Mouse (Mus musculus) erythroblast, embryonic 14.5 days (primary cell): Measurements from ENCODE around the gene Ccdc171. TPM values are rescaled to one million over a fixed set of nuclear protein-coding genes. Genes with fewer than 3 reads are reported as not detected.
"Not testable (repeated sequence)": the region's sequence is repeated elsewhere in the genome, so short reads cannot be mapped to it uniquely, and the experiment has no call there.

ENCODE experiments used
- H3K27me3 ChIP-seq: 2 replicates; pipeline ENCODE4 v1.6.1; 2012; ENCODE audit warnings: inconsistent platforms; ENCODE audit not compliant: control insufficient read depth
- H3K36me3 ChIP-seq: 2 replicates; pipeline ENCODE4 v1.6.1; 2012; ENCODE audit warnings: mild to moderate bottlenecking, inconsistent platforms; ENCODE audit not compliant: control insufficient read depth
- H3K4me1 ChIP-seq: 2 replicates; pipeline ENCODE4 v1.6.1; 2012; ENCODE audit warnings: inconsistent platforms; ENCODE audit not compliant: control insufficient read depth
- H3K4me3 ChIP-seq: replicated peaks from 2 replicates; pipeline ENCODE3; 2012; ENCODE audit warnings: moderate library complexity, mild to moderate bottlenecking, inconsistent platforms
- H3K9me3 ChIP-seq: 2 replicates; pipeline ENCODE4 v1.6.1; 2012; ENCODE audit warnings: low read length, inconsistent platforms, mixed read lengths; ENCODE audit not compliant: control insufficient read depth
- GATA1 ChIP-seq: IDR thresholded peaks from 2 replicates; pipeline ENCODE4 v1.6.1; 2012; ENCODE audit warnings: low read length, inconsistent platforms, mixed read lengths
- TAL1 ChIP-seq: IDR thresholded peaks from 3 replicates; pipeline ENCODE4 v1.6.1; 2012; ENCODE audit warnings: low read length, inconsistent platforms, mixed read lengths
- polyA plus RNA-seq: library from polyadenylated mRNA; stranded (reverse); fragments of >175 nt; gene quantifications from 2 replicates; pipeline ENCODE4 v1.2.3, GENCODE M21; 2012

Gene Ccdc171
- polyA plus RNA-seq: not detected in 2 replicates

GRCm38 (mm10) chr4:83524843-83525689 is at the start of gene Ccdc171:
Ccdc171 (plus strand) TSS chr4:83525545.
- TF ChIP-seq TAL1: no peak
- TF ChIP-seq GATA1: no peak
- no peaks in the 10 kb centered on the region for H3K9me3 ChIP-seq
- H3K4me1 ChIP-seq: peaks cover 37% of the 10 kb centered on the region

GRCm38 (mm10) chr4:83485250-83485649 is 40.1 kb upstream of the Ccdc171 start:
- Histone ChIP-seq H3K27me3 (no peaks in the 10 kb centered on the region), H3K36me3 (peaks cover 44% of the 10 kb centered on the region), H3K4me1 (peaks cover 25% of the 10 kb centered on the region), H3K4me3 (peak overlapping the region; percentile 91), H3K9me3 (no peaks in the 10 kb centered on the region)
- TF ChIP-seq TAL1 (no peak), GATA1 (no peak)

More at GRCm38 (mm10) chr4:83524843-83525689, at the start of gene Ccdc171:
- Histone ChIP-seq H3K27me3 (no peaks in the 10 kb centered on the region), H3K4me3 (peak within 1 kb of the TSS; percentile 77), H3K36me3 (no peaks in the 10 kb centered on the region)

- Histone ChIP-seq H3K9me3 (no peaks in the 10 kb centered on the region), H3K4me3 (peak overlapping the region; percentile 91), H3K27me3 (no peaks in the 10 kb centered on the region), H3K36me3 (peaks cover 39% of the 10 kb centered on the region), H3K4me1 (peaks cover 25% of the 10 kb centered on the region)
- TF ChIP-seq TAL1 (no peak), GATA1 (no peak)
Observed at GRCm38 (mm10) chr4:83485735-83486116, 39.6 kb upstream of the Ccdc171 start.

GRCm38 (mm10) chr4:83486117-83486901 is 39.0 kb upstream of the Ccdc171 start, which contains the start of gene Psip1:
Psip1 (minus strand) TSS chr4:83486459.
- Histone ChIP-seq H3K9me3 (no peaks in the 10 kb centered on the region), H3K27me3 (no peaks in the 10 kb centered on the region), H3K4me3 (peak within 1 kb of the TSS; percentile 91), H3K36me3 (peaks cover 33% of the 10 kb centered on the region), H3K4me1 (peaks cover 25% of the 10 kb centered on the region)
- TF ChIP-seq GATA1: no peak
- no peak for TF ChIP-seq TAL1

- Histone ChIP-seq H3K4me1 (peaks cover 21% of the 10 kb centered on the region), H3K36me3 (peaks cover 6% of the 10 kb centered on the region), H3K27me3 (no peaks in the 10 kb centered on the region), H3K9me3 (no peaks in the 10 kb centered on the region), H3K4me3 (no peak overlapping the region)
- TF ChIP-seq GATA1: no peak
- TF ChIP-seq TAL1: no peak
Observed at GRCm38 (mm10) chr4:83489121-83489520, 36.2 kb upstream of the Ccdc171 start.

GRCm38 (mm10) chr4:83493112-83493511 is 32.2 kb upstream of the Ccdc171 start:
- Histone ChIP-seq H3K27me3 (no peaks in the 10 kb centered on the region), H3K4me3 (no peak overlapping the region), H3K4me1 (no peaks in the 10 kb centered on the region), H3K9me3 (no peaks in the 10 kb centered on the region), H3K36me3 (no peaks in the 10 kb centered on the region)
- no peak for TF ChIP-seq TAL1

- H3K4me3 ChIP-seq, H3K27me3 ChIP-seq, H3K36me3 ChIP-seq, H3K9me3 ChIP-seq, H3K4me1 ChIP-seq: not testable (repeated sequence)
Observed at GRCm38 (mm10) chr4:83497013-83497412, 28.3 kb upstream of the Ccdc171 start.

- TF ChIP-seq TAL1: no peak
- no peak overlapping the region for H3K4me3 ChIP-seq
- H3K9me3 ChIP-seq: no peaks in the 10 kb centered on the region
- peaks cover 8% of the 10 kb centered on the region for H3K27me3 ChIP-seq
- no peaks in the 10 kb centered on the region for H3K36me3 ChIP-seq
- H3K4me1 ChIP-seq: no peaks in the 10 kb centered on the region; the same call in 1 of the 2 replicates
Observed at GRCm38 (mm10) chr4:83500154-83501036, 24.9 kb upstream of the Ccdc171 start.

GRCm38 (mm10) chr4:83501037-83501430 is 24.3 kb upstream of the Ccdc171 start:
- no peaks in the 10 kb centered on the region for H3K9me3 ChIP-seq
- no peaks in the 10 kb centered on the region; the same call in 1 of the 2 replicates for H3K4me1 ChIP-seq
- H3K36me3 ChIP-seq: no peaks in the 10 kb centered on the region
- H3K4me3 ChIP-seq: no peak overlapping the region
- TF ChIP-seq TAL1 (no peak), GATA1 (no peak)
- peaks cover 8% of the 10 kb centered on the region for H3K27me3 ChIP-seq
